Mouse (Mus musculus): Measurements from ENCODE around the gene B3gntl1. TPM values are rescaled to one million over a fixed set of nuclear protein-coding genes. Genes with fewer than 3 reads are reported as not detected.
A peak's percentile ranks its signal among the peaks of the same experiment; 100 is the strongest.

The B3gntl1 gene
- polyA plus RNA-seq (2014; fragmentation: Nextera tagmentation; extraction: Ambion mirVana) = 6.8 and 8.4 TPM in 2 replicates

GRCm38 (mm10) chr11:121672990-121673572 lies at the start of gene B3gntl1:
TSS of gene B3gntl1 (minus strand) at chr11:121673153.
- peak within 1 kb of the TSS; percentile 76 for H3K9ac ChIP-seq (ENCODE audit: low read length)
- DNase-seq (ENCODE audit: low spot score) = peak; percentile 99
- no peaks in the 10 kb centered on the region for H3K36me3 ChIP-seq (ENCODE audit: control insufficient read depth, insufficient read depth, low read length)
- WGBS = under 1% methylated on average over 46 of the region's 46 CpGs
- ATAC-seq (ENCODE audit: insufficient number of reproducible peaks, low FRiP score, low TSS enrichment, low read depth) = peak; percentile 100
- no peaks in the 10 kb centered on the region for H3K27me3 ChIP-seq (ENCODE audit: control insufficient read depth, insufficient read depth, low read length)
- H3K9me3 ChIP-seq (ENCODE audit: control insufficient read depth, low read length) = no peaks in the 10 kb centered on the region
- peak within 1 kb of the TSS; percentile 64 for H3K4me3 ChIP-seq (ENCODE audit: low read depth, low read length)
- H3K4me2 ChIP-seq (ENCODE audit: low read depth, severe bottlenecking) = peak within 1 kb of the TSS; percentile 74
- peak within 1 kb of the TSS; percentile 85 for H3K27ac ChIP-seq (replicated peaks; ENCODE audit: low read depth, low read length)
- no peaks in the 10 kb centered on the region for H3K4me1 ChIP-seq (ENCODE audit: control insufficient read depth, insufficient read depth, low read length)

- 73% methylated on average over 2 of the region's 2 CpGs for WGBS
- no peaks in the 10 kb centered on the region for H3K9me3 ChIP-seq (ENCODE audit: control insufficient read depth, low read length)
- DNase-seq (ENCODE audit: low spot score) = no peak
- ATAC-seq (ENCODE audit: insufficient number of reproducible peaks, low FRiP score, low TSS enrichment, low read depth) = no peak
- no peak overlapping the region for H3K4me2 ChIP-seq (ENCODE audit: low read depth, severe bottlenecking)
- H3K36me3 ChIP-seq (ENCODE audit: control insufficient read depth, insufficient read depth, low read length) = no peaks in the 10 kb centered on the region
- no peak overlapping the region for H3K4me3 ChIP-seq (ENCODE audit: low read depth, low read length)
- no peak overlapping the region for H3K27ac ChIP-seq (replicated peaks; ENCODE audit: low read depth, low read length)
- H3K4me1 ChIP-seq (ENCODE audit: control insufficient read depth, insufficient read depth, low read length) = no peaks in the 10 kb centered on the region
- H3K9ac ChIP-seq (ENCODE audit: low read length) = no peak overlapping the region
- H3K27me3 ChIP-seq (ENCODE audit: control insufficient read depth, insufficient read depth, low read length) = no peaks in the 10 kb centered on the region
Observed at GRCm38 (mm10) chr11:121722434-121722833, 49.5 kb upstream of the B3gntl1 start.

DNA sequence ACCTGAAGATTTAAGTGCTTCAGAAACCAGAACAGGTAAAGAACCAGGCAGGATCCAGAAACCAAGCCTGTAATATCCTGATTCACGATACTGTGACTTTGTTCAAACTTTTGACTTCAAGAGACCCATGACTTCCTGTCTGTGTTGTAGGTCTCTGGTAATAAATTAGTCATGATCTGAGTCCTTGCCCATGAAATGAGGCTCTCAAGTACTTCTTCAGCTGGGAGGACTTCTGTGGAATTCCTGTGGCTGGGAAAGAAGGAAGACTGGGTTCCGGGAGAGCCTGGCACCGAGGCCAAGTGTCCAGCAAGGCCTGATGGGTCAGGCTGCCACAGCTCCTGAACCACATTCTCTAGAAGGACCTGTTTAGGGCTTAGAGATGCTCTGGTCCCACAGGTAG lies 47.8 kb upstream of the B3gntl1 start:
- H3K27ac ChIP-seq (replicated peaks; ENCODE audit: low read depth, low read length) = no peak overlapping the region
- 92% methylated on average over 3 of the region's 3 CpGs for WGBS
- H3K4me2 ChIP-seq (ENCODE audit: low read depth, severe bottlenecking) = no peak overlapping the region
- H3K36me3 ChIP-seq (ENCODE audit: control insufficient read depth, insufficient read depth, low read length) = no peaks in the 10 kb centered on the region
- ATAC-seq (ENCODE audit: insufficient number of reproducible peaks, low FRiP score, low TSS enrichment, low read depth) = no peak
- no peak overlapping the region for H3K9ac ChIP-seq (ENCODE audit: low read length)
- no peak for DNase-seq (ENCODE audit: low spot score)
- H3K4me1 ChIP-seq (ENCODE audit: control insufficient read depth, insufficient read depth, low read length) = no peaks in the 10 kb centered on the region
- no peak overlapping the region for H3K4me3 ChIP-seq (ENCODE audit: low read depth, low read length)
- H3K27me3 ChIP-seq (ENCODE audit: control insufficient read depth, insufficient read depth, low read length) = no peaks in the 10 kb centered on the region
- no peaks in the 10 kb centered on the region for H3K9me3 ChIP-seq (ENCODE audit: control insufficient read depth, low read length)

DNA sequence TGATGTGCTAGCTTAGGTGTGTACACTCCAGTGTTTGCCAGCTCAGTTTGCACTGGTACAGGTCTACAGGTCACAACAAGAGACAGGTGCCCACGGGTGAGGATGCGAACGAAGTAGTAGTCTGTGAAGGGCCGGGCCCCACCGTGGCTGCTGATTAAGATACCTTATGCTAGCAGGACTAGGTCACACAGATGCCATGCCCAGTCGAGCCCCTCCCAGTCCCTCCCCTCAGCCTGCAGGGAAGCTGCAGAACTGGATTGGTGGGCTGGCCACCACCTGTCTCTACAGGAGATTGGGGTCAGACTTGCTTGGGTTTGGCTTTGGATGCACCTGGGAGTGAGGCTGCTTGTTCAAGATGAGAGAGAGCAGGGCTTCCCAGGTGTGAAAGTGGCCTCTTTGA lies 44.8 kb upstream of the B3gntl1 start:
- no peak for ATAC-seq (ENCODE audit: insufficient number of reproducible peaks, low FRiP score, low TSS enrichment, low read depth)
- H3K4me3 ChIP-seq (ENCODE audit: low read depth, low read length) = no peak overlapping the region

DNA sequence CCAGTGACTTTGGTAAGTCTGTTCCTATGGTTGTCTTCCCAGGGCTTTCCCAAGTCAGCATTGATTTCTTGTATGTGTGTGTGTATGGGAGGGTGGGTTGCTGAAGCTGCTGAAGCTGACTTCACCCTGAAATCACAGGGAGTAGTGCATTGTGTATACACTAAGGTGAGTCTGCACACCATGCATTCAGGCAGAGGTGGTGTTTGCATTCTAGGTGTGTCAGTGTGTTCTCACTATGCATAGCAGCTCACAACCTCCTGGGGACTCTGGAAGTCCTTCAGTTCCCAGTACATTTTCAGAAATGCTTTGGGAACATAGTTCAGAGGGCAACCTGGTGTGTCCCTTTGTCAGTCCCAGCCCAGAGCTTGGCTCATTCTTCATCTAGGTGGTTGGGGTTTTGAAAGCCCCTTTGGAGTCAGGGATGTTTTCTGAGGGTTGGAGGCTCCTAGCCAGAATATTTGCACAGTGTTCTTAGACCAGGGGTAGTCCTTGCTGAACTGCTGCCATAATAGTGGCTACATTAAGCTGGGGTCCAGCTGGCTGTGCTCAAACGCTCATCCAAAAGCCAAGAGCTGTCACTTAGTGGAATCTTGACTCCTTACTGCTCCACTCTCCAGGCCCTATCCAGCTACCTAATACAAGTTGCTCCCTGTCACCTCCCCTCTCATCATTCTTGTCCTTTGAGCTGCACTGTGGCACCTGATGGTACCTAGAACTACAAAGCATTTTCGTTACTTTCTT lies 42.0 kb upstream of the B3gntl1 start:
- no peak for DNase-seq (ENCODE audit: low spot score)
- Histone ChIP-seq H3K4me3 (ENCODE audit: low read depth, low read length) (no peak overlapping the region), H3K9me3 (ENCODE audit: control insufficient read depth, low read length) (no peaks in the 10 kb centered on the region), H3K27ac (replicated peaks; ENCODE audit: low read depth, low read length) (no peak overlapping the region), H3K36me3 (ENCODE audit: control insufficient read depth, insufficient read depth, low read length) (no peaks in the 10 kb centered on the region), H3K9ac (ENCODE audit: low read length) (no peak overlapping the region), H3K27me3 (ENCODE audit: control insufficient read depth, insufficient read depth, low read length) (no peaks in the 10 kb centered on the region), H3K4me2 (ENCODE audit: low read depth, severe bottlenecking) (no peak overlapping the region), H3K4me1 (ENCODE audit: control insufficient read depth, insufficient read depth, low read length) (no peaks in the 10 kb centered on the region)
- no peak for ATAC-seq (ENCODE audit: insufficient number of reproducible peaks, low FRiP score, low TSS enrichment, low read depth)
- WGBS = 89% methylated on average over 2 of the region's 2 CpGs

More for the DNA sequence above, 44.8 kb upstream of the B3gntl1 start:
- Histone ChIP-seq H3K36me3 (ENCODE audit: control insufficient read depth, insufficient read depth, low read length) (no peaks in the 10 kb centered on the region), H3K27me3 (ENCODE audit: control insufficient read depth, insufficient read depth, low read length) (no peaks in the 10 kb centered on the region), H3K4me2 (ENCODE audit: low read depth, severe bottlenecking) (no peak overlapping the region), H3K9ac (ENCODE audit: low read length) (no peak overlapping the region), H3K27ac (replicated peaks; ENCODE audit: low read depth, low read length) (no peak overlapping the region), H3K9me3 (ENCODE audit: control insufficient read depth, low read length) (no peaks in the 10 kb centered on the region), H3K4me1 (ENCODE audit: control insufficient read depth, insufficient read depth, low read length) (no peaks in the 10 kb centered on the region)
- peak; percentile 23 for DNase-seq (ENCODE audit: low spot score)
- 66% methylated on average over 6 of the region's 6 CpGs for WGBS

GRCm38 (mm10) chr11:121713569-121713968 lies 40.6 kb upstream of the B3gntl1 start:
- Histone ChIP-seq H3K27ac (replicated peaks; ENCODE audit: low read depth, low read length) (no peak overlapping the region), H3K4me2 (ENCODE audit: low read depth, severe bottlenecking) (no peak overlapping the region), H3K4me3 (ENCODE audit: low read depth, low read length) (no peak overlapping the region), H3K9ac (ENCODE audit: low read length) (no peak overlapping the region), H3K27me3 (ENCODE audit: control insufficient read depth, insufficient read depth, low read length) (no peaks in the 10 kb centered on the region), H3K9me3 (ENCODE audit: control insufficient read depth, low read length) (no peaks in the 10 kb centered on the region), H3K4me1 (ENCODE audit: control insufficient read depth, insufficient read depth, low read length) (no peaks in the 10 kb centered on the region), H3K36me3 (ENCODE audit: control insufficient read depth, insufficient read depth, low read length) (no peaks in the 10 kb centered on the region)
- 92% methylated on average over 2 of the region's 2 CpGs for WGBS
- ATAC-seq (ENCODE audit: insufficient number of reproducible peaks, low FRiP score, low TSS enrichment, low read depth) (no peak), DNase-seq (ENCODE audit: low spot score) (no peak)

GRCm38 (mm10) chr11:121712987-121713386 lies 40.0 kb upstream of the B3gntl1 start:
- H3K27me3 ChIP-seq (ENCODE audit: control insufficient read depth, insufficient read depth, low read length) = no peaks in the 10 kb centered on the region
- H3K9me3 ChIP-seq (ENCODE audit: control insufficient read depth, low read length) = no peaks in the 10 kb centered on the region
- no peak overlapping the region for H3K9ac ChIP-seq (ENCODE audit: low read length)
- no peaks in the 10 kb centered on the region for H3K36me3 ChIP-seq (ENCODE audit: control insufficient read depth, insufficient read depth, low read length)
- WGBS = 92% methylated on average over 6 of the region's 6 CpGs
- no peak for ATAC-seq (ENCODE audit: insufficient number of reproducible peaks, low FRiP score, low TSS enrichment, low read depth)
- no peak overlapping the region for H3K4me3 ChIP-seq (ENCODE audit: low read depth, low read length)
- no peaks in the 10 kb centered on the region for H3K4me1 ChIP-seq (ENCODE audit: control insufficient read depth, insufficient read depth, low read length)
- DNase-seq (ENCODE audit: low spot score) = no peak
- no peak overlapping the region for H3K27ac ChIP-seq (replicated peaks; ENCODE audit: low read depth, low read length)
- H3K4me2 ChIP-seq (ENCODE audit: low read depth, severe bottlenecking) = no peak overlapping the region

GRCm38 (mm10) chr11:121710245-121710644 lies 37.3 kb upstream of the B3gntl1 start:
- Histone ChIP-seq H3K4me1 (ENCODE audit: control insufficient read depth, insufficient read depth, low read length) (0 out of 2 replicates have a peak, but pooled peaks cover 2% of the 10 kb centered on the region), H3K4me3 (ENCODE audit: low read depth, low read length) (no peak overlapping the region), H3K36me3 (ENCODE audit: control insufficient read depth, insufficient read depth, low read length) (no peaks in the 10 kb centered on the region), H3K27ac (replicated peaks; ENCODE audit: low read depth, low read length) (no peak overlapping the region), H3K27me3 (ENCODE audit: control insufficient read depth, insufficient read depth, low read length) (no peaks in the 10 kb centered on the region), H3K9me3 (ENCODE audit: control insufficient read depth, low read length) (no peaks in the 10 kb centered on the region), H3K9ac (ENCODE audit: low read length) (no peak overlapping the region), H3K4me2 (ENCODE audit: low read depth, severe bottlenecking) (no peak overlapping the region)
- no peak for ATAC-seq (ENCODE audit: insufficient number of reproducible peaks, low FRiP score, low TSS enrichment, low read depth)
- no peak for DNase-seq (ENCODE audit: low spot score)
- WGBS = 95% methylated on average over 5 of the region's 5 CpGs
